Mouse (Mus musculus) thymus, adult 2 months (tissue): Measurements from ENCODE around the gene Alg5.

Experiments
- CTCF ChIP-seq: fragments of 200-500 bp; IDR thresholded peaks from 2 replicates; pipeline ENCODE4 v1.5.1; 2012; ENCODE audit warnings: mild to moderate bottlenecking, control low read depth, low read length, moderate library complexity, borderline replicate concordance; ENCODE audit not compliant: control insufficient read depth, poor library complexity, insufficient read depth; ENCODE audit errors: extremely low read depth
- POLR2A ChIP-seq: fragments of 200-500 bp; IDR thresholded peaks from 2 replicates; pipeline ENCODE4 v1.6.1; 2012; ENCODE audit warnings: mild to moderate bottlenecking, low read length, control low read depth, moderate library complexity; ENCODE audit not compliant: control insufficient read depth, poor library complexity, insufficient read depth; ENCODE audit errors: extremely low read depth

DNA sequence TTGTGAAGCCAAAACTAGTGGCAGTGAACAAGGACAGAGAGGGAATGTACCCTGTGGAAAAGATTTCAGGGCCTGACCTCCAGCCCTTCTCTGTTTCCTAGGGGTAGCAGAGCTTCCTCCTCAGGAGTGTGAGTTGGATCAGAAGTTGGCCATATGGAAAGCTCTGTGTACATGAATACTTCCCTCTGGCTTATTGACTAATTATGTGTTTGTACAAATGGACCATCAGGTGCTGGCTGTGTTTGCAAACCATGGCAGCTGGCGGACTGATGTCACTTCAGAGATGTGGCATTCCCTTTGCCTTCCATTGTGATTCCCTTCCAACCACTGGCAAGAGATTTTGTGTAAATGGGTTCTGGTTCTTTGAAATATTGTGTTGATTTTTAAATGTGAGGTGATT is 25.9 kb downstream of the Alg5 start:
- TF ChIP-seq CTCF (no peak), POLR2A (no peak)
